Mouse (Mus musculus) embryo, embryonic 9.5 days (tissue): ENCODE results near the gene Rhox7a.
"Not testable (repeated sequence)": the region's sequence is repeated elsewhere in the genome, so short reads cannot be mapped to it uniquely, and the experiment has no call there.

ENCODE experiments used
- DNase-seq: peaks from one replicate; pipeline ENCODE4 v3.0.0-alpha.2; 2017; ENCODE audit errors: extremely low spot score

Rhox7a gene

DNA sequence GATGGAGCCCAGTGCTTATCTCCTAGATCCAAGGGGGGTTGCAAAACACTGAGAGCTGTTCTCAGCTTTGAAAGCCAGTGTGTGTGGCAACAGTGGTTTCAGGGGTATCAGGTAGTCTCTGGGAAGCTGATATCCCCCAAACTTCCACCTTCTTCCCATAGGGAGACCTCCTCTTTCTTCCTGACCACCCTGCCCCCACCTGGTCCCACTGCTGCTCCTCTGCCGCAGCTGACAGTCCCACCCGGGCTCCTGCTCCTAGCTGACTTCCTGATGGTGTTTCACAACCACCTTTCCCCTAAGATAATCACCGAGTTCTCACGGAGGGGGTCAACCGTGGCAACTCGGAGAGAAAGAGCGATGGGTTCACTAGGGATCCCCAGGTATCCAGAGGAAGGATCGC is at the start of gene Rhox7a:
Rhox7a (plus strand) TSS at position 301 of the 400 bp plus-strand sequence.
- DNase-seq: not testable (repeated sequence)

- no peak for DNase-seq
Observed at GRCm38 (mm10) chrX:37807286-37808080, 24.0 kb upstream of the Rhox7a start.

DNA sequence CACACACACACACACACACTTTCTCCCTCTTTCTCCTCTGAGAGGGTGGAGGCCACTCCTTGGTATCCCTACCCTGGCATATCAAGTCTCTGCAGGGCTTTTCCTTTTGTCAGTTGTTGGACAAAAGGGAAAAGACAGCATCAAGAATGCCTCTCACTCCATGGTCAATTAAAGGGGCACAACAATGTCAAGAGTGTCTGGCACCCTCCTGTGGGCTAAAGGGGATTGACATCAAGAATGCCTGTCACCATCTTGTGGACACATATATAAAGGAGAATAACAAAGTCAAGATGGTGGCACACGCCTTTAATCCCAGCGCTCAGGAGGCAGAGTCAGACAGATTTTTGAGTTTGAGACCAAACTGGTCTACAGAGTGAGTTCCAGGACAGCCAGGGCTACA is 22.1 kb upstream of the Rhox7a start:
- DNase-seq: no peak

DNA sequence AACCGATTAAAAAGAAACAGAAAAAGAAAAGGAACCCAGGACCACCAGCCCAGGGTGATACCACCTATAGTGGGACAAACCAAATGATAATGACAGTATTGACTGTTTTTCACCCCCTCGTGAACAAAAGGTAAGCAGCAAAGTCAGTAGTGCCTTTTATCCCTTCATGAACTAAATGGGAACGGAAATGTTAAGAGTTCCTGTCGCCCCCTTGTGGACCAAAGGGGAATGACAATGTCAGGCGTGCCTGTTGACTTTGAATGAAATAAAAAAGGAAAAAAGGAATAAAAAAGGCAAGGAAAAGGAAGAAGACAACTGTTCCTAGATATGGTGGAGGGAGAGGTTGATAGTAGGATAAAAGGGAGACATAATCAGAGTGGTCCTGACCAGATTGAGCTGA is 20.3 kb upstream of the Rhox7a start:
- peak; percentile 9 for DNase-seq

DNA sequence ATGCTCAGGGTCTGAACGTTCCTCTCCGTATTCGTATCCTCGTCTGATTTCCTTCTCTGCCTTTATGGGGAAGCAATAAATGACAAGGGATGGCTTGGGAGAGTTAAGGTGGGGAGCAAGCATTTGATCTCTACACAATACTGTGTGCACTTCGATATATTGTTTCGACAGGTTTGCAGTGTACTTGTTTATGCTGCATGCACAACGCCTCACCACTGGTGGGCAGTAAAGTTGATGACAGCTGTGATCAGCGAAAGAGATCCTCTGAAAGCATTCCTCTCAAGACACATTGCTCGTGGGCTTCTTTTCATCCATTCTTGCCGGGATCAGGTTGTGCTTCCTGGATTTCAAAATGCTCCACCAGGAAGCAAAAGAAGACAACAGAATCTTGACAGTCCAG is 15.8 kb upstream of the Rhox7a start:
- no peak for DNase-seq

DNA sequence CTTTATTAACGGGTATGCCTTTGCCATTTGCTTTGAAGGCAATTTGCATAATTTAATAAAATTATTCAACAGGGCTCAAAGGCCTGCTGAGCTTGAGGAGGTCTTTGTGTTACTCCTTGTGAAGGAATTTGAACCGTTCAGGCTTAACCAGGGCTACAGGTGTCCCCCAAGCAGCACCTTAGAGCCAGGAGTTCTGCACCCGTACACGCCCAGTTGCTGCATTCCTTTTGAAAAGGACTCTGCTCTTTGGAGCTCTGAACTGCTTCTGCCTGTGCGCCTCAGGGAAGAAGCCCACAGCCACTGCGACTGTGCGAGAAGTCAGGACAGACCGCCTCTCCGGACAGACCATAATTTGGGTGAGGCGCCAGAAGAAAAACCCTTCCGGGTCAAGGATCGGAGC is 4.9 kb upstream of the Rhox7a start, which contains the start of gene Rhox6:
Rhox6 (plus strand) TSS at position 301 of the 400 bp plus-strand sequence.
- DNase-seq: not testable (repeated sequence)

GRCm38 (mm10) chrX:37871641-37872040 is 40.2 kb downstream of the Rhox7a start:
- DNase-seq: no peak

DNA sequence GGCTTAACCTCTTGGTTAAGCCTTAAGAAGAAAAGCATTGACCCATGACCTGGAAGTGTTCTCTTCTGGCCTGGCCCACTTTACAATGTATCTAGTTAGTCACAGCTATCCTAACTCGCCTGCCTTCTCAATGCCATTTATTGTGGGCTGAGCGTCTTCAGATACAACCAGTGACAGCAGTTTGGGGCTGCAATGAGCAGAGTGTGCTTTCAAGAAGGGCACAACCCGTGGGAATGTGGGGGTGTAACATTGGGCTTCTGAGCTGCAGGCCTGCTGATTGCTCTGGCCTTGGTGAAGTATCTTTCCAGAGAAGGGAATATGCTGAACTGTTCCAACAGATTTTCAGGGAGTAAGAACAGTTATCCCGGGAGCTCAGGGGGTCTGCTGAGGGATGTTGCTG is 47.4 kb downstream of the Rhox7a start, which contains the start of gene Rhox8:
Rhox8 (minus strand) TSS at position 101 of the 400 bp plus-strand sequence.
- DNase-seq: no peak
